Mouse (Mus musculus): ENCODE measurements around the gene Pms2. TPM values are rescaled to one million over a fixed set of nuclear protein-coding genes. Genes with fewer than 3 reads are reported as not detected.

The Pms2 gene
- polyA plus RNA-seq, 1 experiment from 2014 or later = 19.6 TPM

- H3K4me3 ChIP-seq = no peak overlapping the region
- H3K27ac ChIP-seq (replicated peaks) = no peak overlapping the region
- ATAC-seq (ENCODE audit: extremely low read depth, insufficient number of reproducible peaks, low FRiP score, low TSS enrichment) = no peak
- no peak overlapping the region for H3K9ac ChIP-seq
- H3K4me2 ChIP-seq = no peak overlapping the region
- 80% methylated on average over 12 of the region's 12 CpGs for WGBS
- H3K27me3 ChIP-seq (replicated peaks) = no peaks in the 10 kb centered on the region
- H3K36me3 ChIP-seq = no peaks in the 10 kb centered on the region
- H3K4me1 ChIP-seq = no peaks in the 10 kb centered on the region
- no peaks in the 10 kb centered on the region for H3K9me3 ChIP-seq
Observed at GRCm38 (mm10) chr5:143966671-143967070, 56.9 kb downstream of the Pms2 start.

- H3K4me1 ChIP-seq = no peaks in the 10 kb centered on the region
- H3K27ac ChIP-seq (replicated peaks) = no peak overlapping the region
- H3K4me3 ChIP-seq = no peak overlapping the region
- ATAC-seq (ENCODE audit: extremely low read depth, insufficient number of reproducible peaks, low FRiP score, low TSS enrichment) = no peak
- no peak overlapping the region for H3K4me2 ChIP-seq
- no peaks in the 10 kb centered on the region for H3K9me3 ChIP-seq
- no peaks in the 10 kb centered on the region for H3K36me3 ChIP-seq
- 6% methylated on average over 3 of the region's 3 CpGs for WGBS
- H3K27me3 ChIP-seq (replicated peaks) = no peaks in the 10 kb centered on the region
- no peak overlapping the region for H3K9ac ChIP-seq
Observed at GRCm38 (mm10) chr5:143972628-143973027, 62.9 kb downstream of the Pms2 start.

- no peaks in the 10 kb centered on the region for H3K9me3 ChIP-seq
- H3K9ac ChIP-seq = no peak overlapping the region
- H3K4me2 ChIP-seq = no peak overlapping the region
- no peak overlapping the region for H3K27ac ChIP-seq (replicated peaks)
- H3K27me3 ChIP-seq (replicated peaks) = no peaks in the 10 kb centered on the region
- no peaks in the 10 kb centered on the region for H3K4me1 ChIP-seq
- 52% methylated on average over 4 of the region's 4 CpGs for WGBS
- ATAC-seq (ENCODE audit: extremely low read depth, insufficient number of reproducible peaks, low FRiP score, low TSS enrichment) = peak; percentile 37; the same call in 1 of the 2 replicates
- H3K36me3 ChIP-seq = no peaks in the 10 kb centered on the region
- no peak overlapping the region for H3K4me3 ChIP-seq
Observed at GRCm38 (mm10) chr5:143974931-143975630, 65.3 kb downstream of the Pms2 start.

GRCm38 (mm10) chr5:143975631-143975933, 65.8 kb downstream of the Pms2 start:
- no peaks in the 10 kb centered on the region for H3K27me3 ChIP-seq (replicated peaks)
- no peak overlapping the region for H3K4me2 ChIP-seq
- H3K4me1 ChIP-seq = no peaks in the 10 kb centered on the region
- ATAC-seq (ENCODE audit: extremely low read depth, insufficient number of reproducible peaks, low FRiP score, low TSS enrichment) = no peak
- H3K27ac ChIP-seq (replicated peaks) = no peak overlapping the region
- no peaks in the 10 kb centered on the region for H3K36me3 ChIP-seq
- no peaks in the 10 kb centered on the region for H3K9me3 ChIP-seq
- H3K9ac ChIP-seq = no peak overlapping the region
- H3K4me3 ChIP-seq = no peak overlapping the region
- WGBS = 47% methylated on average over 2 of the region's 2 CpGs

- Histone ChIP-seq H3K4me2 (no peak overlapping the region), H3K9me3 (no peaks in the 10 kb centered on the region), H3K36me3 (no peaks in the 10 kb centered on the region), H3K9ac (no peak overlapping the region), H3K27ac (replicated peaks) (no peak overlapping the region), H3K4me1 (peaks cover 5% of the 10 kb centered on the region; the same call in 1 of the 2 replicates), H3K4me3 (no peak overlapping the region), H3K27me3 (replicated peaks) (no peaks in the 10 kb centered on the region)
- ATAC-seq (ENCODE audit: extremely low read depth, insufficient number of reproducible peaks, low FRiP score, low TSS enrichment) = no peak
- 74% methylated on average over 11 of the region's 11 CpGs for WGBS
Observed at GRCm38 (mm10) chr5:143976232-143976631, 66.5 kb downstream of the Pms2 start.

- H3K4me3 ChIP-seq = no peak overlapping the region
- H3K9me3 ChIP-seq = no peaks in the 10 kb centered on the region
- H3K9ac ChIP-seq = no peak overlapping the region
- no peaks in the 10 kb centered on the region for H3K36me3 ChIP-seq
- 54% methylated on average over 16 of the region's 16 CpGs for WGBS
- H3K4me1 ChIP-seq = peaks cover 5% of the 10 kb centered on the region; the same call in 1 of the 2 replicates
- no peak overlapping the region for H3K4me2 ChIP-seq
- no peak for ATAC-seq (ENCODE audit: extremely low read depth, insufficient number of reproducible peaks, low FRiP score, low TSS enrichment)
- no peaks in the 10 kb centered on the region for H3K27me3 ChIP-seq (replicated peaks)
- no peak overlapping the region for H3K27ac ChIP-seq (replicated peaks)
Observed at GRCm38 (mm10) chr5:143976726-143977431, 67.1 kb downstream of the Pms2 start.

- H3K36me3 ChIP-seq = peaks cover 21% of the 10 kb centered on the region
- peaks cover 5% of the 10 kb centered on the region; the same call in 1 of the 2 replicates for H3K4me1 ChIP-seq
- 31% methylated on average over 9 of the region's 9 CpGs for WGBS
- no peak overlapping the region for H3K9ac ChIP-seq
- H3K27ac ChIP-seq (replicated peaks) = no peak overlapping the region
- H3K9me3 ChIP-seq = no peaks in the 10 kb centered on the region
- ATAC-seq (ENCODE audit: extremely low read depth, insufficient number of reproducible peaks, low FRiP score, low TSS enrichment) = no peak; the same call in 1 of the 2 replicates
- no peaks in the 10 kb centered on the region for H3K27me3 ChIP-seq (replicated peaks)
- no peak overlapping the region for H3K4me2 ChIP-seq
- no peak overlapping the region for H3K4me3 ChIP-seq
Observed at GRCm38 (mm10) chr5:143980858-143981257, 71.1 kb downstream of the Pms2 start.

- H3K4me3 ChIP-seq = no peak overlapping the region
- H3K4me1 ChIP-seq = peaks cover 5% of the 10 kb centered on the region; the same call in 1 of the 2 replicates
- peaks cover 35% of the 10 kb centered on the region for H3K36me3 ChIP-seq
- H3K4me2 ChIP-seq = no peak overlapping the region
- no peaks in the 10 kb centered on the region for H3K27me3 ChIP-seq (replicated peaks)
- 47% methylated on average over 2 of the region's 2 CpGs for WGBS
- H3K9ac ChIP-seq = no peak overlapping the region
- no peak overlapping the region for H3K27ac ChIP-seq (replicated peaks)
- no peak for ATAC-seq (ENCODE audit: extremely low read depth, insufficient number of reproducible peaks, low FRiP score, low TSS enrichment)
- no peaks in the 10 kb centered on the region for H3K9me3 ChIP-seq
Observed at GRCm38 (mm10) chr5:143982361-143982760, 72.6 kb downstream of the Pms2 start.

Other genes starting within 250 kb of the Pms2 start
- 10.9 and 11.2 TPM in 2 replicates for gene Usp42, start 177.7 kb upstream of the Pms2 start, polyA plus RNA-seq (2015; fragmentation: Nextera tagmentation; extraction: Ambion mirVana)
- gene Eif2ak1, start 92.2 kb upstream of the Pms2 start, polyA plus RNA-seq (2015; fragmentation: Nextera tagmentation; extraction: Ambion mirVana) = 26.7 and 26.9 TPM in 2 replicates
- 0.08 and 0.21 TPM in 2 replicates for gene Ankrd61, start 12.3 kb upstream of the Pms2 start, polyA plus RNA-seq (2015; fragmentation: Nextera tagmentation; extraction: Ambion mirVana)
- 93.9 and 106 TPM in 2 replicates for gene Aimp2, start 117 bp upstream of the Pms2 start, polyA plus RNA-seq (2015; fragmentation: Nextera tagmentation; extraction: Ambion mirVana)
- 0.45 and 0.69 TPM in 2 replicates for gene Gm42421, start 18.2 kb downstream of the Pms2 start, polyA plus RNA-seq (2015; fragmentation: Nextera tagmentation; extraction: Ambion mirVana)
- gene Rsph10b, start 23.1 kb downstream of the Pms2 start, polyA plus RNA-seq (2015; fragmentation: Nextera tagmentation; extraction: Ambion mirVana) = 0.87 and 1.7 TPM in 2 replicates
- gene Ccz1, start 104.9 kb downstream of the Pms2 start, polyA plus RNA-seq (2015; fragmentation: Nextera tagmentation; extraction: Ambion mirVana) = 48.1 and 50.9 TPM in 2 replicates
- gene Ocm, start 116.7 kb downstream of the Pms2 start, polyA plus RNA-seq (2015; fragmentation: Nextera tagmentation; extraction: Ambion mirVana) = not detected in 2 replicates
- gene Lmtk2, start 190.5 kb downstream of the Pms2 start, polyA plus RNA-seq (2015; fragmentation: Nextera tagmentation; extraction: Ambion mirVana) = 3.6 and 4.1 TPM in 2 replicates

All from heart, embryonic 13.5 days (tissue).